Mouse (Mus musculus) intestine, embryonic 16.5 days (tissue): ENCODE results near the gene Snx6. TPM values are rescaled to one million over a fixed set of nuclear protein-coding genes. Genes with fewer than 3 reads are reported as not detected.
A peak's percentile ranks its signal among the peaks of the same experiment; 100 is the strongest.
"Not testable (repeated sequence)": the region's sequence is repeated elsewhere in the genome, so short reads cannot be mapped to it uniquely, and the experiment has no call there.

ENCODE experiments used
- ATAC-seq: fragments of 200-750 bp; cut with Nextera tagmentation; 2 replicates; pipeline ENCODE4 v1.8.0; 2017; ENCODE audit warnings: moderate TSS enrichment, moderate library complexity
- H3K27ac ChIP-seq: fragments of 300-500 bp; sonication (generic); 2 replicates; pipeline ENCODE4 v1.5.1; 2014; ENCODE audit warnings: mild to moderate bottlenecking, low read length
- H3K27me3 ChIP-seq: fragments of 300-500 bp; sonication (generic); replicated peaks from 2 replicates; pipeline ENCODE4 v1.6.1; 2014; ENCODE audit warnings: low read length, control low read depth, mixed read lengths; ENCODE audit not compliant: control insufficient read depth, insufficient read depth
- H3K36me3 ChIP-seq: fragments of 300-500 bp; sonication (generic); 2 replicates; pipeline ENCODE4 v1.6.1; 2014; ENCODE audit warnings: low read length, control low read depth; ENCODE audit not compliant: control insufficient read depth, insufficient read depth
- H3K4me1 ChIP-seq: fragments of 300-500 bp; sonication (generic); 2 replicates; pipeline ENCODE4 v1.6.1; 2014; ENCODE audit warnings: low read length, control low read depth, mixed read lengths; ENCODE audit not compliant: control insufficient read depth, insufficient read depth
- H3K4me2 ChIP-seq: fragments of 300-500 bp; sonication (generic); 2 replicates; pipeline ENCODE4 v1.6.1; 2014; ENCODE audit warnings: low read depth, low read length, control low read depth
- H3K4me3 ChIP-seq: fragments of 300-500 bp; sonication (generic); 2 replicates; pipeline ENCODE4 v1.5.1; 2014; ENCODE audit warnings: mild to moderate bottlenecking, low read length
- H3K9ac ChIP-seq: fragments of 300-500 bp; sonication (generic); 2 replicates; pipeline ENCODE4 v1.6.1; 2014; ENCODE audit warnings: low read depth, low read length
- H3K9me3 ChIP-seq: fragments of 300-500 bp; sonication (generic); 2 replicates; pipeline ENCODE4 v1.6.1; 2016; ENCODE audit warnings: low read length, control low read depth; ENCODE audit not compliant: control insufficient read depth
- WGBS: fragments of 180-500 bp; shearing (Covaris S2); extraction: QIAGEN DNeasy Blood & Tissue Kit; methylation state at CpG from one replicate; pipeline ENCODE4 v1.1.7; 2014; 5-methylcytosine and 5-hydroxymethylcytosine counted together
- polyA plus RNA-seq: library from polyadenylated mRNA; unstranded; fragments of >200 nt; fragmentation: Nextera tagmentation; extraction: Ambion mirVana; gene quantifications from 2 replicates; pipeline ENCODE4 v1.2.1, GENCODE M21; 2015

Gene Snx6
- polyA plus RNA-seq, 1 experiment from 2014 or later: 155 TPM

- H3K27ac ChIP-seq, H3K27me3 ChIP-seq, H3K4me2 ChIP-seq, H3K36me3 ChIP-seq, H3K9ac ChIP-seq, H3K9me3 ChIP-seq, H3K4me1 ChIP-seq, H3K4me3 ChIP-seq: not testable (repeated sequence)
- 0% methylated on average over 3 of the region's 48 CpGs for WGBS
- ATAC-seq: peak; percentile 64
Measured at GRCm38 (mm10) chr12:54713822-54714626, 81.5 kb downstream of the Snx6 start.

- not testable (repeated sequence) for H3K4me1 ChIP-seq, H3K36me3 ChIP-seq, H3K4me2 ChIP-seq, H3K27me3 ChIP-seq, H3K4me3 ChIP-seq, H3K9ac ChIP-seq, H3K27ac ChIP-seq, H3K9me3 ChIP-seq
- peak; percentile 89 for ATAC-seq
- 0% methylated on average over 3 of the region's 8 CpGs for WGBS
Measured at GRCm38 (mm10) chr12:54710494-54710879, 85.0 kb downstream of the Snx6 start.

- not testable (repeated sequence) for H3K4me1 ChIP-seq, H3K27me3 ChIP-seq, H3K36me3 ChIP-seq, H3K27ac ChIP-seq, H3K9ac ChIP-seq, H3K9me3 ChIP-seq, H3K4me3 ChIP-seq, H3K4me2 ChIP-seq
- ATAC-seq: peak; percentile 78
- 1% methylated on average over 12 of the region's 44 CpGs for WGBS
Measured at GRCm38 (mm10) chr12:54709691-54710493, 85.6 kb downstream of the Snx6 start.

GRCm38 (mm10) chr12:54699394-54699793 lies 96.1 kb downstream of the Snx6 start:
- no peaks in the 10 kb centered on the region for H3K36me3 ChIP-seq
- no peak overlapping the region for H3K9ac ChIP-seq
- no peak overlapping the region for H3K4me3 ChIP-seq
- peaks cover 6% of the 10 kb centered on the region for H3K4me1 ChIP-seq
- H3K9me3 ChIP-seq: no peaks in the 10 kb centered on the region
- H3K4me2 ChIP-seq: no peak overlapping the region
- H3K27me3 ChIP-seq: no peaks in the 10 kb centered on the region
- H3K27ac ChIP-seq: no peak overlapping the region
- ATAC-seq: no peak
- WGBS: 70% methylated on average over 7 of the region's 7 CpGs

GRCm38 (mm10) chr12:54697791-54698250 lies 97.7 kb downstream of the Snx6 start:
- 42% methylated on average over 6 of the region's 6 CpGs for WGBS
- Histone ChIP-seq H3K27me3 (no peaks in the 10 kb centered on the region), H3K27ac (no peak overlapping the region), H3K4me2 (no peak overlapping the region), H3K9me3 (no peaks in the 10 kb centered on the region), H3K4me3 (no peak overlapping the region), H3K36me3 (no peaks in the 10 kb centered on the region), H3K9ac (no peak overlapping the region), H3K4me1 (peaks cover 7% of the 10 kb centered on the region)
- no peak for ATAC-seq

GRCm38 (mm10) chr12:54697003-54697597 lies 98.4 kb downstream of the Snx6 start:
- no peak overlapping the region for H3K4me2 ChIP-seq
- peaks cover 7% of the 10 kb centered on the region for H3K4me1 ChIP-seq
- no peaks in the 10 kb centered on the region for H3K36me3 ChIP-seq
- no peak overlapping the region for H3K4me3 ChIP-seq
- H3K27me3 ChIP-seq: no peaks in the 10 kb centered on the region
- peak; percentile 57 for ATAC-seq
- H3K27ac ChIP-seq: no peak overlapping the region
- WGBS: 6% methylated on average over 7 of the region's 7 CpGs
- H3K9ac ChIP-seq: no peak overlapping the region
- H3K9me3 ChIP-seq: no peaks in the 10 kb centered on the region

Other genes starting within 250 kb of the Snx6 start
- 234 and 236 TPM in 2 replicates for gene Sptssa, start 139.1 kb downstream of the Snx6 start, polyA plus RNA-seq
- gene Eapp, start 99.8 kb downstream of the Snx6 start, polyA plus RNA-seq: 57.8 and 60.9 TPM in 2 replicates
- 157 and 161 TPM in 2 replicates for gene Cfl2, start 67.2 kb upstream of the Snx6 start, polyA plus RNA-seq
- not detected in 2 replicates for gene Gm20403, start 190.8 kb upstream of the Snx6 start, polyA plus RNA-seq
- 17.9 and 19.4 TPM in 2 replicates for gene Baz1a, start 218.6 kb upstream of the Snx6 start, polyA plus RNA-seq